Mouse (Mus musculus): Measurements from ENCODE around the gene Fbxo36. TPM values are rescaled to one million over a fixed set of nuclear protein-coding genes. Genes with fewer than 3 reads are reported as not detected.

Fbxo36 gene
- polyA plus RNA-seq, 1 experiment from 2014 or later = 9.4 TPM

DNA sequence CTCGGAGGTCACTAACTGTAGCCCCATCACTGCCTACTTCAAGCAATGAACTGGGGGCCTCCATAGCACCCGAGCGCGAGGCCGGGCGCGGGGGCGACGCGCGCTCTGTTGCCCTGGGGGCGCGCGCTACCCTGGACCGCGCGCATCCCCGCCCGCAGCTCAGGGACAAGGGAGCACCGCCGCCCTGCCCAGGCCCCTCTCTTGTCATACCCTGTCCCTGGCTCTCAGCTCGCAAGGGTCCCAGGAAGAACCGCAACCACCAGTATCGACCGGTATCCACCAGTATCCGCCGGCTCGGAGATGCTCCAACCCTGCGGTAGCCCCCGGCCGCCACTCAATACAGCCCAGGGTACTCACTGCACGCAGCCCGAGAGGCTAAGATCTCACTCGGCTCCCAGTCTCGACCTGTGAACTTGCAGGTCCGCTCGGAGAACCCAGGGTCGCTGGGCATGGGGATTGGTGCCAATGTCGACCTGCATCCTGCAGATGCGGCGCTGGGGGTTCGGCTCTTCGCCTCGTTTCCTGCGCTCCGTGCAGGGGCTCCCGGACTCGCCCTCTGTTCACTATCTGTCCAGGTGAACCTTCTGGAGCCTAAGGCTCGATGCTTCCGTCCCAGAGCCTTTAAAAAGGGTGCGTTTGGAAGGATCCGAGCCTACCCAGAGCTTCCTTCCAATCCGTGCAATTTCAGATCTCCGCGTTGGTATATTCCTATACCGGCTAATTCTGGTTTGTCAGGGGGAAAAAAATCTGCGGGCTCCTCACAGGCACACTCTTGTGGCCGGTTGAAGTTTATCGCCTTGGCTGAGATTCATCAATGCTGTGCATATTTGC lies 95.1 kb downstream of the Fbxo36 start, which contains the start of gene Slc16a14:
Slc16a14 (minus strand) TSS at position 632 of the 831 bp plus-strand sequence.
- Histone ChIP-seq H3K27me3 (ENCODE audit: insufficient read depth, low read length) (peaks cover 19% of the 10 kb centered on the region), H3K4me1 (ENCODE audit: insufficient read depth) (no peaks in the 10 kb centered on the region), H3K36me3 (ENCODE audit: insufficient read depth) (no peaks in the 10 kb centered on the region), H3K27ac (ENCODE audit: low read depth) (no peak within 1 kb of the TSS), H3K4me2 (peak within 1 kb of the TSS; percentile 90), H3K9me3 (ENCODE audit: low read depth, low read length) (no peaks in the 10 kb centered on the region), H3K4me3 (ENCODE audit: low read depth, low read length) (peak within 1 kb of the TSS; percentile 50), H3K9ac (peak within 1 kb of the TSS; percentile 48)
- peak; percentile 79 for ATAC-seq (ENCODE audit: insufficient read depth)
- DNase-seq = peak; percentile 77
- TF ChIP-seq CTCF (IDR thresholded peaks at IDR 0.05; ENCODE audit: low read depth) = 0 out of 2 replicates have a peak, but pooled peaks have one; percentile 22
- WGBS = under 1% methylated on average over 59 of the region's 59 CpGs

- H3K9me3 ChIP-seq (ENCODE audit: low read depth, low read length) = no peaks in the 10 kb centered on the region
Measured at GRCm38 (mm10) chr1:84935668-84936067, 96.0 kb downstream of the Fbxo36 start.

DNA sequence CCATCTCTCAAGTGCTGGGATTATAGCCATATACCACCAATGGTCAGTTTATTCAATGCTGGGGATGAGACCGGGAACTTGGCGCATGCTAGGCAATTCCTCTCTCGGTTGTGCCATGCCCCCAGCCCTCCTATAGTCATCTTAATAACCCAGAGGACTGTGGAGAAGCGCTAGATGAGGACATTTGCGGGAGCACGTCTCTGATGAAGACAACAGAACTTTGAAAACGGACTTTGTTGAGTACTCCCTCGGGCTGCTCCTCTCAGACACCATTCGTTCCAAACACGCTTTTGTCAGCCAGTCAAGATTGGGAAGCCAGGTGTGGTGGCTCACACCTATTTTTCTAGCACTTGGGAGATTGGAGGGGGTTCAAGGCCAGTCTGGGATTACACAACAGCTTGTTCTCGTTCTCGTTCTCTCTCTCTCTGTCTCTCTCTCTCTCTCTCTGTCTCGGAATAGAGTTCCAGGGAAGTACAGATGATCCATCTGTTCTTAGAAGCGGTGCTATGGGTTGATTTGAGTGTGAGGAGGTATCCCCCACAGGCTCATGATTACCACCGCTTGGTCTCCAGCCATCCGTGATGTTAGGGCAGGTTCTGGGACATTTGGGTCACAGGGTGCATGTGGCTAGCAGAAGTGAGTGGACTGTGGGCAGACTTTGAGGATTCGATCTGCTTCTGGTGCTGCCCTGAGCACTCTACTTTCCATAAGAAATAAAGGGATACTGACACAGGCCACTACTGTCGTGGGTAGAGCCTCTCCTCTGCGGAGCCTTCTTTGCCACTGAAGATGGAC lies 97.3 kb downstream of the Fbxo36 start:
- H3K27ac ChIP-seq (ENCODE audit: low read depth) = no peak overlapping the region
- H3K9me3 ChIP-seq (ENCODE audit: low read depth, low read length) = no peaks in the 10 kb centered on the region
- 78% methylated on average over 19 of the region's 19 CpGs for WGBS
- no peak overlapping the region for H3K9ac ChIP-seq
- DNase-seq (no peak), ATAC-seq (ENCODE audit: insufficient read depth) (no peak)
- H3K4me2 ChIP-seq = no peak overlapping the region
- no peaks in the 10 kb centered on the region for H3K36me3 ChIP-seq (ENCODE audit: insufficient read depth)
- peaks cover 19% of the 10 kb centered on the region for H3K27me3 ChIP-seq (ENCODE audit: insufficient read depth, low read length)
- no peak for TF ChIP-seq CTCF (IDR thresholded peaks at IDR 0.05; ENCODE audit: low read depth)
- no peaks in the 10 kb centered on the region for H3K4me1 ChIP-seq (ENCODE audit: insufficient read depth)
- H3K4me3 ChIP-seq (ENCODE audit: low read depth, low read length) = no peak overlapping the region

More at GRCm38 (mm10) chr1:84935668-84936067, 96.0 kb downstream of the Fbxo36 start:
- H3K9ac ChIP-seq = no peak overlapping the region
- ATAC-seq (ENCODE audit: insufficient read depth) (no peak), DNase-seq (peak; percentile 12)
- H3K4me3 ChIP-seq (ENCODE audit: low read depth, low read length) = no peak overlapping the region
- H3K27me3 ChIP-seq (ENCODE audit: insufficient read depth, low read length) = peaks cover 19% of the 10 kb centered on the region
- H3K27ac ChIP-seq (ENCODE audit: low read depth) = no peak overlapping the region
- H3K4me1 ChIP-seq (ENCODE audit: insufficient read depth) = no peaks in the 10 kb centered on the region
- WGBS = 50% methylated on average over 9 of the region's 9 CpGs
- no peak for TF ChIP-seq CTCF (IDR thresholded peaks at IDR 0.05; ENCODE audit: low read depth)
- no peak overlapping the region for H3K4me2 ChIP-seq
- no peaks in the 10 kb centered on the region for H3K36me3 ChIP-seq (ENCODE audit: insufficient read depth)

DNA sequence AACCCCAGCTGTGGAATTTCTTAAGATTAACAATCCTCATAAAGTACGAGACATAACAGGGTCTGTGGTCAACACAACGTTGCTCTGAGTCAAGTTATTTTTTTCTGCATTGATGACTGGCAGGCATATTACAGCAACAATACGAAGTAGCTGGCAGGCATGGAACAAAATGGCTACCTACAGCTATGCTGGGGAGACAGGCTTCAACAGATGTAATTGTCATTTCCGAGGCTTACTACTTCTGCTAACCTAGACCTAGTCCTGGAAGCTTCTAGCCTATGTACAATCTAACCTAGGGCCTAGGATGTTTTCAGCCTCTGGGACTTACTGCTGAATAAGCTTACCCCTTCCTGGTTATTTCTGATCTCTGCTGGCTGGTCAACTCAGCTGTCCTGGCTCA lies 99.8 kb downstream of the Fbxo36 start:
- Histone ChIP-seq H3K27me3 (ENCODE audit: insufficient read depth, low read length) (peaks cover 5% of the 10 kb centered on the region), H3K9ac (no peak overlapping the region), H3K27ac (ENCODE audit: low read depth) (no peak overlapping the region), H3K4me1 (ENCODE audit: insufficient read depth) (no peaks in the 10 kb centered on the region), H3K36me3 (ENCODE audit: insufficient read depth) (no peaks in the 10 kb centered on the region), H3K9me3 (ENCODE audit: low read depth, low read length) (no peaks in the 10 kb centered on the region), H3K4me3 (ENCODE audit: low read depth, low read length) (no peak overlapping the region), H3K4me2 (no peak overlapping the region)
- ATAC-seq (ENCODE audit: insufficient read depth) (no peak), DNase-seq (no peak)
- 72% methylated on average over 4 of the region's 4 CpGs for WGBS
- TF ChIP-seq CTCF (IDR thresholded peaks at IDR 0.05; ENCODE audit: low read depth) = no peak

DNA sequence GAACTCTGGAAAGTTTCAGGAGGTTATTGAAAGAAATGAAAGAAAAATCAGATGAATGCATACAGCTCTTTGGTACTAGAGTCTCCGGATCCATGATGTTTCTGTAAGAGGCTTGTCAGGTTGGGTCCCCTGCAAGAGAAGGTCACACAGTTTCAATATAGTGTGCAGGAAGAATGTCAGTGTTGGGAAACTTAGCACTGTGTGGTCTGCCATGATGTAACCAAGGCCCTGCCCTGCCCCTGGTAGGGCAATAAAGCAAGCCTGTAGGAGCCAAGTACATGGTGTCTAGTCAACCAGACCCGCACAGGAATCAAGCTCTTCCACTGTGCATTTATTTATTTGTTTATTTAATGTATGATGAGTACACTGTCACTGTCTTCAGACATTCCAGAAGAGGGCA lies 100.7 kb downstream of the Fbxo36 start:
- Histone ChIP-seq H3K36me3 (ENCODE audit: insufficient read depth) (no peaks in the 10 kb centered on the region), H3K4me3 (ENCODE audit: low read depth, low read length) (no peak overlapping the region), H3K9ac (no peak overlapping the region), H3K27ac (ENCODE audit: low read depth) (no peak overlapping the region), H3K4me2 (no peak overlapping the region), H3K9me3 (ENCODE audit: low read depth, low read length) (no peaks in the 10 kb centered on the region), H3K4me1 (ENCODE audit: insufficient read depth) (no peaks in the 10 kb centered on the region), H3K27me3 (ENCODE audit: insufficient read depth, low read length) (no peaks in the 10 kb centered on the region)
- WGBS = 76% methylated on average over 2 of the region's 2 CpGs
- no peak for ATAC-seq (ENCODE audit: insufficient read depth)
- DNase-seq = no peak
- TF ChIP-seq CTCF (IDR thresholded peaks at IDR 0.05; ENCODE audit: low read depth) = no peak

DNA sequence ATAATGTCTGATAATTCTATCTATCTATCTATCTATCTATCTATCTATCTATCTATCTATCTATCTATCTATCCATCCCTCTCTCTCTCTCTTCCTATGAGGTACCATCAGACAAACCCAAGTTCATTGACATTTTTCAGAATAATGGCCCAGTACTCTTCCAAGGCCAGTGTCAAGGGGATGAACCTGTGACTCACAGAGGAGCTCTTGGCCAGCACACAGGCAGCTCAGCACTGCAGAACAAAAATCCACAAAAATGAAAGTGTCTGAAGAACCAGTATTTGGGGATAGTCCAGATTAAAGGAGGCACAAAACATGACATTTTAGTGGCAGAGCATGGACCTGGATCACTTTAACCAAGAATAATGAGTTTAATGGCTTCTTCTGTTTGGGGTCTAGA lies 103.0 kb downstream of the Fbxo36 start:
- Histone ChIP-seq H3K4me3 (ENCODE audit: low read depth, low read length) (no peak overlapping the region), H3K9me3 (ENCODE audit: low read depth, low read length) (no peaks in the 10 kb centered on the region), H3K9ac (no peak overlapping the region), H3K36me3 (ENCODE audit: insufficient read depth) (no peaks in the 10 kb centered on the region), H3K4me1 (ENCODE audit: insufficient read depth) (no peaks in the 10 kb centered on the region), H3K27ac (ENCODE audit: low read depth) (no peak overlapping the region), H3K27me3 (ENCODE audit: insufficient read depth, low read length) (no peaks in the 10 kb centered on the region), H3K4me2 (no peak overlapping the region)
- no peak for ATAC-seq (ENCODE audit: insufficient read depth)
- no peak for TF ChIP-seq CTCF (IDR thresholded peaks at IDR 0.05; ENCODE audit: low read depth)
- no peak for DNase-seq

GRCm38 (mm10) chr1:84943549-84943948 lies 103.9 kb downstream of the Fbxo36 start:
- 96% methylated on average over 4 of the region's 4 CpGs for WGBS
- TF ChIP-seq CTCF (IDR thresholded peaks at IDR 0.05; ENCODE audit: low read depth) = no peak
- ATAC-seq (ENCODE audit: insufficient read depth) (no peak), DNase-seq (no peak)
- Histone ChIP-seq H3K4me2 (no peak overlapping the region), H3K9ac (no peak overlapping the region), H3K4me3 (ENCODE audit: low read depth, low read length) (no peak overlapping the region), H3K9me3 (ENCODE audit: low read depth, low read length) (no peaks in the 10 kb centered on the region), H3K27me3 (ENCODE audit: insufficient read depth, low read length) (no peaks in the 10 kb centered on the region), H3K4me1 (ENCODE audit: insufficient read depth) (no peaks in the 10 kb centered on the region), H3K27ac (ENCODE audit: low read depth) (no peak overlapping the region), H3K36me3 (ENCODE audit: insufficient read depth) (no peaks in the 10 kb centered on the region)

Data from lung, embryonic 14.5 days (tissue).